Mouse (Mus musculus) c-Kit-positive CD71-negative TER-119-negative erythroid progenitor cells, embryonic 14.5 days (primary cell): Measurements from ENCODE around the gene Ankrd52.
A peak's percentile ranks its signal among the peaks of the same experiment; 100 is the strongest.

ENCODE experiments used
- DNase-seq: peaks from one replicate; pipeline ENCODE4 v3.0.0-alpha.2; 2013; ENCODE audit warnings: low read depth

The Ankrd52 gene

GRCm38 (mm10) chr10:128401638-128402037, 24.7 kb downstream of the Ankrd52 start:
- DNase-seq: no peak

- DNase-seq: no peak
Observed at GRCm38 (mm10) chr10:128403931-128404330, 27.0 kb downstream of the Ankrd52 start.

- DNase-seq: no peak
Observed at GRCm38 (mm10) chr10:128408591-128409535, 31.9 kb downstream of the Ankrd52 start.

GRCm38 (mm10) chr10:128409692-128410559, 33.0 kb downstream of the Ankrd52 start:
- peak; percentile 97 for DNase-seq

- no peak for DNase-seq
Observed at GRCm38 (mm10) chr10:128410560-128410845, 33.6 kb downstream of the Ankrd52 start.

DNA sequence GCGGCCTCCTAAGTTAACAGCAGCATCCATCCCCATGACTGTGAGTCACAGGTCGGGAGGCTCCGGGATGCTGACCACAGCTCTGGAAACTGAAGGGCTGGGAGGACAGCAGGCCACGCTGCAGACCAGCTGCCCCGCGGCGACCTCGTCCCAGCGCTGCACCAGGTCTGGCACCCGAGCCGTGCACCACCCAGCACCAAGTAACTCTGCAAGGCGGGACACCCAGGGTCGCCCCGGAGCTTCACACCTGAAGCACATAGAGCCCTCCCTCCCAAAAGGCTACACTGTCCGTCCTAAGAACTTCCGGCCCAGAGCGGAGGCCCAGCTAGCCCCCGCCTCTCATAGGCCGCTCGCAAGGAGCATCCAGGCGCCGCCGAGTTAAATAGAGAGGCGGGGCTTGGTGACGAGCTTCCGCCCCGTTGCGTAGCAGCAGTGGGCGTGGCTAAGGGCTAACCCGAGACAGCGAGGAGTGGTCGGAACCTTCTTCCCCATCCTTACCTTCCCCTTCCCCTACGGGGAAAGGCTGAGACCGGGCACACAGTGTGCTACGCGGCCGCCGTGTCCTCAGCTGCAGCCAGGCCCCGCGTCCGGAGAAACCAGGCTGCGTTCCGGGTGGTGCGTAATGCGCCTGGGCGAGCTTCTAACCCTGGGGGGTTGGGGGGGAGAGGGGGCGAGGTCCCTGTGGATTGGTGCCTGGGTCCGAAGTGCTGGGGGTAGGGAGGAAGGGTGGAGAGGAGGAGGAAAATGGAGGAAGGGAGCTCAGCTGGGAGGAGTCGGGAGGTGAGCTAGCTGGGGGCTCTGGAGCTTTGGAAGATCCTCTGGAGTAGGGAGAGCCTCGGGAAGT, 34.5 kb downstream of the Ankrd52 start, which contains the start of the genes Nabp2 and Rnf41:
TSS of gene Nabp2 (minus strand) at position 282 of the 844 bp plus-strand sequence.
TSS of gene Rnf41 (plus strand) at position 447 of the 844 bp plus-strand sequence.
- peak; percentile 98 for DNase-seq

GRCm38 (mm10) chr10:128412055-128412381, 35.1 kb downstream of the Ankrd52 start:
- no peak for DNase-seq

- DNase-seq: no peak
Observed at GRCm38 (mm10) chr10:128412558-128412957, 35.6 kb downstream of the Ankrd52 start.

DNA sequence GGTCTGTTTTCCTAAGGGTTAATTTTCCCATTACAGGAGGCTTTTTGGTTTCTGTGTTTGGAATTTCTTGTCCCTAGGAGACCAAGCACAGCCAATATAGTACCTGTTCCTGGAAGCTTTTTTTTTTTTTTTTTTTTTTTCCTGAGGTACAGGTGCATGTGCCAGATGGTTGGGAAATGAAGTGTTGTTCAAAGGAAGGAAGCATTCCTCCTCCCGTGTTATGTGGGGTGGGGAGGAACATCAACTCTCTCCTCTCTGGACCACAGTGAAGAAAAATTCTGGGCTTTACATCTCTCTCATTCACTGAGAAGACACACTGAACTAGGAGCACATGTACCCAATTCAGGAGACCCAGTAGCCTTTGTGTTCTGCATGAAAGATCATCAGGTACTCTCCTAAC, 36.2 kb downstream of the Ankrd52 start:
- no peak for DNase-seq

DNA sequence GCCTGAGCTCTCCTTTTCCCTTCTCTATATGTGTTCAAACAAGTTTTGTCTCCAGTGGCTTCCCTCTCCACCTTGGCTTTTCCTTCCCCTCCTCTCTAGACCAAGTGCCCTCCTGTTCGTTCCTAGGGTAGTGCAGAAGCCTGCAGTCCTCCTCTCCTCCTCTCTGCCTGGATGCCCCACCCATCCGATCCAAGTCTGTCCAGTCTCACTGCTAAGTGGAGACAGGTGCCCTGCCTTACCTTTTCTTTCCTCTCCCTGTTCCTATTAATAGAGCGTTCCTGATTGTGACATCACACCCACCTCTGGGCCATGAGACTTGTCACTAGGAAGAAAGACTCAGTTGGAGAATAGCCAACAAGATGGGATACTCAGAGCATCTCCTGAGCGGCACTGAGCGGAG, 37.9 kb downstream of the Ankrd52 start:
- no peak for DNase-seq

DNA sequence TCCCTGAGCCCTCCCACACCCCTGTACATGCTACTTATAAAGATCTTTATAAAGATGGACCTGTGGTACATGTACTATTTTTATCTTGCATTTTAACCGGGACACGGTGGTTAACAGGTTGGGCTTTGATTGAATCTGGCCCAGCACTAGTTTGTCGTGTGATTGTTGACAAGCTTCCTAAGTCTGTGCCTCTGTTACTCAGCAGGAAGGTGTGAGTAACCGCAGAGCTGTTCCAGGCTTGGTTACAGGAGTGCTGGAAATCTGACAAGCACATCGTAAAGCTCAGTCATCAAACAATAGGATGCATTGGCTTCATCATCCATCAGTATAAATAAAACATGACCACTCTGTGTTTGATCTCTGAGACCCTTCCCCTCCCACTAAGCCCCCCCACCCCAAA, 45.5 kb downstream of the Ankrd52 start:
- no peak for DNase-seq

GRCm38 (mm10) chr10:128424604-128425003, 47.7 kb downstream of the Ankrd52 start:
- DNase-seq: no peak

DNA sequence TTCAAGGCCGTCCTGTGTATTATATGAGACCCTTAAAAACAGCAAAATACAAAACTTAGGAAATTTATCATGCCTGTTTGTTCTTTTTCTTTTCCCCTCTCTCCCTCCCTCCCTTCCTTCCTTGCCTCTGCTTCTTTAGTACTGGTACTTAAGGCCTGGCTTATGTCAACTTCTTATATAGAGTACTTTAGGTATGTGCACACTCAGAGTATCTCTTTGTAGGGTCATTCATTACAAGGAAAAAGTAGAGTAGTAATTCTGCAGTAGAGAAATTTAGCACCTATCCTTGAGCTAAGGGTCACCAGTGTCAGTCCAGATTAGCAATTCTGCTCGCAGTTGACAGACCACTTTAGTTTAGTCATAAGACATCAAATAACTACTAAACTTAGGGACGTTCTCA, 48.3 kb downstream of the Ankrd52 start:
- DNase-seq: no peak

DNA sequence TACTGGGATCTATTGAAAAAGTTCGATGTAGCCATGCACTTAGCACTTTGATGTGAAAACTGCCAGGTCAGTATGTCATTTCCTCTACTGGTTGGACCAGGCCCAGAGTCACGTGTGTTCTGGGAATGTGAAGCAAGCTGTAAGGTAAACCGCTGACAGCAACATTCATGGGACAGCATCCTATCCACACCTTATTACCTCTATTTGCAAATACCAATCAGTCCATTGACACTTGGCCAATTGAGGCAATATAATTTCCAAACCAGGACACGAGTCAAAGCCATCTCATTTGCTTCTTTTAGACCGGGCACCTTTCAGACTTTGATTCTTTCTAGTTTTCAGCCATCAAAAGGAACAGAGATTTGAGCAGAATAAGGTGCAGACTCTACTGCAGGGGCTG, 52.1 kb downstream of the Ankrd52 start:
- DNase-seq: no peak

DNA sequence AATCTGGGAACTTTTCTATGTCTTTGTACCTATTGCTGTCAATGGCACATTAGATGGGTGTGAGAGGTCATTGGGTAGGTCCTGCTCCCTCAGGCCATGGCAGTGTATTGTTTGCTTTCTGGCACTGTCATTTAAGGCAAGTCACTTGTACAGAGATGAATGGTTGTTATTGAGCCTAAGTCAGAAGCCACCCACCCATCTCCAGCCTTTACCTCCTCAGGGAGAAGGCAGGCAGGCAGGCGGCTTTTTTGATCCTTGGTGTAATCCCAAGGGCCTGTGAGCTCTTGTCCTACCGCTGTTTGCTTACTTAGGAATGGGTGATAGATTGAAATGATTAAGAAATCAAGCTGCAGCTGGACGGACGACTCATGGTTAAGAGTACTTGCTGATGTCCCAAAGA, 52.5 kb downstream of the Ankrd52 start:
- no peak for DNase-seq

- no peak for DNase-seq
Observed at GRCm38 (mm10) chr10:128433417-128433816, 56.5 kb downstream of the Ankrd52 start.

DNA sequence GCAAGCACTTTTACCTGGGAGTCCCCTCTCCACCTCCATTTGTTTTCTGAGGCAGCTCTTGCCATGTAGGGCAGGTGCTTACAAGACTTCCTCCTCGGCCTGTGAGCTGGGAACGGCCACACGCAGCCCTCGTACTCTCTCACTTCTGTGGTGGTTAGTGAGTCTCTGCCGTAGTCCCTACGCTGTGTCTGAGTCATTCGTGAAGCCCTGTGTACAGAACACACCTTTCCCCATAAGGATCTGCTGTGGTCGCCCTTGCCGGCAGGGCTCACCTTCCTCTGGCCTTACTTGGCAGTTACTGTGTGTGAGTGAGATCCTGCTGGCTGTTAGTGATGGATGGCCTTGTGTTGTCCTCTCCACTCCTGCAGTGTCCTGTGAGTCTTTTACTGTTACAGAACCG, 57.8 kb downstream of the Ankrd52 start:
- DNase-seq: no peak

DNA sequence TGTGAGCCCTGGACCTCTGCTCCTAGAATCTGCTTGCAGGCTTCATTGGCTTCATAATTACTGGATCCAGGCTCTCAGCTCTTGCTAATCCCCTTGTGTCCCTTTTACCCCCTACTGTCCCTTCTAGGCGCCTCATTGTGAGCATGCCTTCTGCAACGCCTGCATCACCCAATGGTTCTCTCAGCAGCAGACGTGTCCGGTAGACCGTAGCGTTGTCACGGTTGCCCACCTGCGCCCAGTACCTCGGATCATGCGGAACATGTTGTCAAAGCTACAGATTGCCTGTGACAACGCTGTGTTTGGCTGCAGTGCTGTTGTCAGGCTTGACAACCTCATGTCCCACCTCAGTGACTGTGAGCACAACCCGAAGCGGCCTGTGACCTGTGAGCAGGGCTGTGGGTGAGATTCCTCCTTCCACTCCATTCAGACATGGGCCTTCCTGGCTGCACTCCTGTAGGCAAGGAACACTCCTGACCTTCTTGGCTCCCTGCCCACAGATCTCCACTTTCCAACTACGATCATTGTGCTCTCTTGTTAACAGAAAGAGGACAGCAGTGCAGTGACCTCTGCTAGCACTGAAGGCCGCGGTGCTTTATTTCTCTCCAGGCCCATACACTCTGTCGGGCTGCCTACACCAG, 58.4 kb downstream of the Ankrd52 start:
- DNase-seq: no peak

- DNase-seq: no peak
Observed at GRCm38 (mm10) chr10:128435873-128436272, 59.0 kb downstream of the Ankrd52 start.

DNA sequence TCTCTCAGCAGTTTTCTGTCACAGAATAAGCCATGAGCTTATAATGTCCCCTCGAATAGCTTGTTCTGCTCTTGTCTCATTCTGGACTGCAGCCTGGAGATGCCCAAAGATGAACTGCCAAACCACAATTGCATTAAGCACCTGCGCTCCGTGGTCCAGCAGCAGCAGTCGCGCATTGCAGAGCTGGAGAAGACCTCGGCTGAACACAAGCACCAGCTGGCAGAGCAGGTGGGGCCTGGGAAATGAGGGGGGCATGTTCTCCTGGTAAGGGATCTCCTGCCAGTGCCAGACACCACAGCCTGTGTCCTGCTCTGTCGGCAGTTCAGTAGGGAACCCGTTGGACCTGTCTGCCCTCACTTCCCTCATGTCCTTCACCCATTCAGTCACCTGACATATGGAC, 59.5 kb downstream of the Ankrd52 start:
- no peak for DNase-seq

GRCm38 (mm10) chr10:128438675-128439279, 61.9 kb downstream of the Ankrd52 start:
- no peak for DNase-seq
